Mouse (Mus musculus): Measurements from ENCODE around the gene Aup1. TPM values are rescaled to one million over a fixed set of nuclear protein-coding genes. Genes with fewer than 3 reads are reported as not detected.

The Aup1 gene
- polyA plus RNA-seq, 1 experiment, result 1,695 TPM

- H3K4me1 ChIP-seq, result peaks cover 45% of the 10 kb centered on the region
- H3K9me3 ChIP-seq, result no peaks in the 10 kb centered on the region
- H3K36me3 ChIP-seq (replicated peaks; ENCODE audit: low read length), result peaks cover 5% of the 10 kb centered on the region
- TF ChIP-seq GATA1 (IDR thresholded peaks at IDR 0.05; ENCODE audit: borderline replicate concordance, low read length) (no peak), FLI1 (IDR thresholded peaks at IDR 0.05; ENCODE audit: low read length) (no peak)
- H3K27me3 ChIP-seq (replicated peaks), result peaks cover 57% of the 10 kb centered on the region
- no peak overlapping the region for H3K4me3 ChIP-seq (replicated peaks)
These were observed 20.7 kb downstream of the Aup1 start for GRCm38 (mm10) chr6:83074979-83075378.

- no peak for TF ChIP-seq FLI1 (IDR thresholded peaks at IDR 0.05; ENCODE audit: low read length)
- TF ChIP-seq GATA1 (IDR thresholded peaks at IDR 0.05; ENCODE audit: borderline replicate concordance, low read length), result no peak
- Histone ChIP-seq H3K4me1 (peaks cover 23% of the 10 kb centered on the region), H3K4me3 (replicated peaks) (peak within 1 kb of the TSS; percentile 99), H3K9me3 (no peaks in the 10 kb centered on the region), H3K36me3 (replicated peaks; ENCODE audit: low read length) (peaks cover 30% of the 10 kb centered on the region), H3K27me3 (replicated peaks) (peaks cover 32% of the 10 kb centered on the region)
These were observed 23.5 kb downstream of the Aup1 start, which contains the start of gene Pcgf1 for GRCm38 (mm10) chr6:83077630-83078323. TSS of gene Pcgf1 (plus strand) at chr6:83077869.

- H3K27me3 ChIP-seq (replicated peaks), result peaks cover 31% of the 10 kb centered on the region
- peak; percentile 88 for TF ChIP-seq GATA1 (IDR thresholded peaks at IDR 0.05; ENCODE audit: borderline replicate concordance, low read length)
- peak; percentile 63 for TF ChIP-seq FLI1 (IDR thresholded peaks at IDR 0.05; ENCODE audit: low read length)
- H3K4me3 ChIP-seq (replicated peaks), result peak overlapping the region; percentile 99
- peaks cover 23% of the 10 kb centered on the region for H3K4me1 ChIP-seq
- peaks cover 32% of the 10 kb centered on the region for H3K36me3 ChIP-seq (replicated peaks; ENCODE audit: low read length)
- no peaks in the 10 kb centered on the region for H3K9me3 ChIP-seq
These were observed 24.1 kb downstream of the Aup1 start for GRCm38 (mm10) chr6:83078324-83078858.

GRCm38 (mm10) chr6:83080210-83080609, 25.9 kb downstream of the Aup1 start:
- TF ChIP-seq FLI1 (IDR thresholded peaks at IDR 0.05; ENCODE audit: low read length) (no peak), GATA1 (IDR thresholded peaks at IDR 0.05; ENCODE audit: borderline replicate concordance, low read length) (no peak)
- Histone ChIP-seq H3K4me1 (peaks cover 28% of the 10 kb centered on the region), H3K9me3 (no peaks in the 10 kb centered on the region), H3K27me3 (replicated peaks) (peaks cover 34% of the 10 kb centered on the region), H3K4me3 (replicated peaks) (no peak overlapping the region), H3K36me3 (replicated peaks; ENCODE audit: low read length) (peaks cover 32% of the 10 kb centered on the region)

- H3K4me3 ChIP-seq (replicated peaks), result no peak overlapping the region
- H3K27me3 ChIP-seq (replicated peaks), result peaks cover 56% of the 10 kb centered on the region
- H3K9me3 ChIP-seq, result no peaks in the 10 kb centered on the region
- peaks cover 45% of the 10 kb centered on the region for H3K4me1 ChIP-seq
- TF ChIP-seq GATA1 (IDR thresholded peaks at IDR 0.05; ENCODE audit: borderline replicate concordance, low read length), result no peak
- no peak for TF ChIP-seq FLI1 (IDR thresholded peaks at IDR 0.05; ENCODE audit: low read length)
- peaks cover 32% of the 10 kb centered on the region for H3K36me3 ChIP-seq (replicated peaks; ENCODE audit: low read length)
These were observed 29.2 kb downstream of the Aup1 start for GRCm38 (mm10) chr6:83083497-83083896.

- H3K36me3 ChIP-seq (replicated peaks; ENCODE audit: low read length), result peaks cover 32% of the 10 kb centered on the region
- H3K9me3 ChIP-seq, result no peaks in the 10 kb centered on the region
- peaks cover 37% of the 10 kb centered on the region for H3K4me1 ChIP-seq
- peaks cover 62% of the 10 kb centered on the region for H3K27me3 ChIP-seq (replicated peaks)
- TF ChIP-seq GATA1 (IDR thresholded peaks at IDR 0.05; ENCODE audit: borderline replicate concordance, low read length), result no peak
- no peak for TF ChIP-seq FLI1 (IDR thresholded peaks at IDR 0.05; ENCODE audit: low read length)
- no peak overlapping the region for H3K4me3 ChIP-seq (replicated peaks)
These were observed 30.2 kb downstream of the Aup1 start for GRCm38 (mm10) chr6:83084477-83084876.

- TF ChIP-seq GATA1 (IDR thresholded peaks at IDR 0.05; ENCODE audit: borderline replicate concordance, low read length) (no peak), FLI1 (IDR thresholded peaks at IDR 0.05; ENCODE audit: low read length) (no peak)
- Histone ChIP-seq H3K27me3 (replicated peaks) (peaks cover 78% of the 10 kb centered on the region), H3K9me3 (no peaks in the 10 kb centered on the region), H3K4me1 (peaks cover 31% of the 10 kb centered on the region), H3K4me3 (replicated peaks) (peak within 1 kb of the TSS; percentile 89), H3K36me3 (replicated peaks; ENCODE audit: low read length) (peaks cover 13% of the 10 kb centered on the region)
These were observed 32.1 kb downstream of the Aup1 start, which contains the start of gene Lbx2 for GRCm38 (mm10) chr6:83086121-83087035. TSS of gene Lbx2 (plus strand) at chr6:83086367.

- H3K36me3 ChIP-seq (replicated peaks; ENCODE audit: low read length), result peaks cover 6% of the 10 kb centered on the region
- no peaks in the 10 kb centered on the region for H3K9me3 ChIP-seq
- peaks cover 78% of the 10 kb centered on the region for H3K27me3 ChIP-seq (replicated peaks)
- H3K4me1 ChIP-seq, result peaks cover 32% of the 10 kb centered on the region
- TF ChIP-seq GATA1 (IDR thresholded peaks at IDR 0.05; ENCODE audit: borderline replicate concordance, low read length) (no peak), FLI1 (IDR thresholded peaks at IDR 0.05; ENCODE audit: low read length) (no peak)
- H3K4me3 ChIP-seq (replicated peaks), result peak overlapping the region; percentile 89
These were observed 33.0 kb downstream of the Aup1 start for GRCm38 (mm10) chr6:83087205-83087925.

- peaks cover 38% of the 10 kb centered on the region for H3K4me1 ChIP-seq
- peak overlapping the region; percentile 89 for H3K4me3 ChIP-seq (replicated peaks)
- no peaks in the 10 kb centered on the region for H3K9me3 ChIP-seq
- TF ChIP-seq GATA1 (IDR thresholded peaks at IDR 0.05; ENCODE audit: borderline replicate concordance, low read length) (no peak), FLI1 (IDR thresholded peaks at IDR 0.05; ENCODE audit: low read length) (no peak)
- peaks cover under 1% of the 10 kb centered on the region for H3K36me3 ChIP-seq (replicated peaks; ENCODE audit: low read length)
- H3K27me3 ChIP-seq (replicated peaks), result peaks cover 79% of the 10 kb centered on the region
These were observed 33.6 kb downstream of the Aup1 start for GRCm38 (mm10) chr6:83087926-83088260.

All from megakaryocyte, embryonic 14.5 days (primary cell).